Mouse (Mus musculus): Measurements from ENCODE around the gene Scaf4.

DNA sequence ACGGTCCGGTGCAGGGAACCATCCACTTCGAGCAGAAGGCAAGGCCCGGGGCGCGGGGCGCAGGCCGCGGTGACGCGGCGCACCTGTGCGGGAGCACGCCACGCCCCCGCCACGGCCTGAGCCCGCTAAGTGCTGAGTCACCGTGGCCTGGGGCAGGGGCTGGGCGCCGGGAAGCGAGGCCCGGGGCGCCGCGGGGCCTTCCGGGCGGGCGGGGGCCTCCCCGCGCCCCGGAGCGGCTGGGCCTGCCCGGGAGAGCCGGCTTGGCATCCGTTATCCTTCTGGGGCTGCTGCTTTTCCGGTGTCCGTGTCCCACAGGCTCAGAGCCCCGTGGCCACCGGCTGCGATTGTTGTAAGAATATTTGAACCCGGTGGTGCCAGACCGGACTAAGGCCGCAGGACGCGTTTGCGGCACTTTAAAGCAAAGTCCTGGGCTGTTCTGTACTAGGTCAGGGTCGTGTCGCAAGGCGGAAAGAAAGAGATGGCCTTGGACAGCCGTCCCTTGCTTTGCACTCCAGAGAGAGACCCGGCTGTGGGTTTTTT lies 63.3 kb downstream of the Scaf4 start:
- TF ChIP-seq CTCF (IDR thresholded peaks at IDR 0.05; ENCODE audit: control insufficient read depth, insufficient read depth, insufficient read length) (no peak), USF1 (IDR thresholded peaks at IDR 0.05; ENCODE audit: low read depth) (no peak), MAX (IDR thresholded peaks at IDR 0.05) (no peak), MYOG (IDR thresholded peaks at IDR 0.05; ENCODE audit: control insufficient read depth, extremely low read depth, insufficient read length) (no peak), MYOD1 (IDR thresholded peaks at IDR 0.05; ENCODE audit: control insufficient read depth, insufficient read length, low read depth) (no peak)
